Mouse (Mus musculus): ENCODE results near the gene Srsf3. TPM values are rescaled to one million over a fixed set of nuclear protein-coding genes. Genes with fewer than 3 reads are reported as not detected.

The Srsf3 gene
- polyA plus RNA-seq, 1 experiment from 2014 or later, result 1,031 TPM

- H3K4me2 ChIP-seq (ENCODE audit: low read depth, low read length), result peak within 1 kb of the TSS; percentile 77
- H3K9me3 ChIP-seq (replicated peaks; ENCODE audit: control insufficient read depth, low read length), result no peaks in the 10 kb centered on the region
- peak within 1 kb of the TSS; percentile 90 for H3K9ac ChIP-seq (replicated peaks; ENCODE audit: low read length)
- WGBS, result under 1% methylated on average over 65 of the region's 65 CpGs
- peak; percentile 88 for DNase-seq (ENCODE audit: low spot score)
- no peaks in the 10 kb centered on the region for H3K36me3 ChIP-seq (replicated peaks; ENCODE audit: control insufficient read depth, insufficient read depth, low read depth, low read length)
- H3K27ac ChIP-seq (replicated peaks; ENCODE audit: low read depth, low read length), result peak within 1 kb of the TSS; percentile 72
- peak; percentile 90 for ATAC-seq (replicated peaks; ENCODE audit: insufficient number of reproducible peaks, low FRiP score, low TSS enrichment, low read depth)
- H3K4me1 ChIP-seq (ENCODE audit: control insufficient read depth, insufficient read depth, low read length), result no peaks in the 10 kb centered on the region
- no peaks in the 10 kb centered on the region for H3K27me3 ChIP-seq (ENCODE audit: control insufficient read depth, insufficient read depth, low read length)
- H3K4me3 ChIP-seq (ENCODE audit: low read depth, low read length), result peak within 1 kb of the TSS; percentile 87
These were observed 24.6 kb upstream of the Srsf3 start, which contains the start of gene Stk38 for GRCm38 (mm10) chr17:29007641-29008325. Gene Stk38, minus strand, starts transcription at chr17:29007995.

GRCm38 (mm10) chr17:29008326-29008650, 24.1 kb upstream of the Srsf3 start:
- Histone ChIP-seq H3K4me3 (ENCODE audit: low read depth, low read length) (peak overlapping the region; percentile 87), H3K36me3 (replicated peaks; ENCODE audit: control insufficient read depth, insufficient read depth, low read depth, low read length) (no peaks in the 10 kb centered on the region), H3K4me2 (ENCODE audit: low read depth, low read length) (peak overlapping the region; percentile 44), H3K27me3 (ENCODE audit: control insufficient read depth, insufficient read depth, low read length) (no peaks in the 10 kb centered on the region), H3K27ac (replicated peaks; ENCODE audit: low read depth, low read length) (peak overlapping the region; percentile 72), H3K9me3 (replicated peaks; ENCODE audit: control insufficient read depth, low read length) (no peaks in the 10 kb centered on the region), H3K9ac (replicated peaks; ENCODE audit: low read length) (peak overlapping the region; percentile 90), H3K4me1 (ENCODE audit: control insufficient read depth, insufficient read depth, low read length) (no peaks in the 10 kb centered on the region)
- 15% methylated on average over 8 of the region's 8 CpGs for WGBS
- DNase-seq (ENCODE audit: low spot score) (peak; percentile 35), ATAC-seq (replicated peaks; ENCODE audit: insufficient number of reproducible peaks, low FRiP score, low TSS enrichment, low read depth) (no peak)

GRCm38 (mm10) chr17:29009181-29009580, 23.2 kb upstream of the Srsf3 start:
- Histone ChIP-seq H3K27me3 (ENCODE audit: control insufficient read depth, insufficient read depth, low read length) (no peaks in the 10 kb centered on the region), H3K9me3 (replicated peaks; ENCODE audit: control insufficient read depth, low read length) (no peaks in the 10 kb centered on the region), H3K4me3 (ENCODE audit: low read depth, low read length) (no peak overlapping the region), H3K27ac (replicated peaks; ENCODE audit: low read depth, low read length) (no peak overlapping the region), H3K9ac (replicated peaks; ENCODE audit: low read length) (no peak overlapping the region), H3K4me2 (ENCODE audit: low read depth, low read length) (no peak overlapping the region), H3K36me3 (replicated peaks; ENCODE audit: control insufficient read depth, insufficient read depth, low read depth, low read length) (no peaks in the 10 kb centered on the region), H3K4me1 (ENCODE audit: control insufficient read depth, insufficient read depth, low read length) (no peaks in the 10 kb centered on the region)
- ATAC-seq (replicated peaks; ENCODE audit: insufficient number of reproducible peaks, low FRiP score, low TSS enrichment, low read depth), result no peak
- no peak for DNase-seq (ENCODE audit: low spot score)
- WGBS, result 80% methylated on average over 4 of the region's 4 CpGs

GRCm38 (mm10) chr17:29014235-29014634, 18.2 kb upstream of the Srsf3 start:
- H3K27me3 ChIP-seq (ENCODE audit: control insufficient read depth, insufficient read depth, low read length), result no peaks in the 10 kb centered on the region
- ATAC-seq (replicated peaks; ENCODE audit: insufficient number of reproducible peaks, low FRiP score, low TSS enrichment, low read depth) (no peak), DNase-seq (ENCODE audit: low spot score) (no peak)
- H3K4me3 ChIP-seq (ENCODE audit: low read depth, low read length), result no peak overlapping the region
- H3K9me3 ChIP-seq (replicated peaks; ENCODE audit: control insufficient read depth, low read length), result no peaks in the 10 kb centered on the region
- no peak overlapping the region for H3K4me2 ChIP-seq (ENCODE audit: low read depth, low read length)
- no peak overlapping the region for H3K9ac ChIP-seq (replicated peaks; ENCODE audit: low read length)
- H3K36me3 ChIP-seq (replicated peaks; ENCODE audit: control insufficient read depth, insufficient read depth, low read depth, low read length), result no peaks in the 10 kb centered on the region
- no peaks in the 10 kb centered on the region for H3K4me1 ChIP-seq (ENCODE audit: control insufficient read depth, insufficient read depth, low read length)
- H3K27ac ChIP-seq (replicated peaks; ENCODE audit: low read depth, low read length), result no peak overlapping the region

- Histone ChIP-seq H3K9me3 (replicated peaks; ENCODE audit: control insufficient read depth, low read length) (no peaks in the 10 kb centered on the region), H3K4me1 (ENCODE audit: control insufficient read depth, insufficient read depth, low read length) (no peaks in the 10 kb centered on the region), H3K27me3 (ENCODE audit: control insufficient read depth, insufficient read depth, low read length) (no peaks in the 10 kb centered on the region), H3K4me3 (ENCODE audit: low read depth, low read length) (no peak overlapping the region), H3K9ac (replicated peaks; ENCODE audit: low read length) (no peak overlapping the region), H3K27ac (replicated peaks; ENCODE audit: low read depth, low read length) (no peak overlapping the region), H3K36me3 (replicated peaks; ENCODE audit: control insufficient read depth, insufficient read depth, low read depth, low read length) (no peaks in the 10 kb centered on the region), H3K4me2 (ENCODE audit: low read depth, low read length) (no peak overlapping the region)
- no peak for ATAC-seq (replicated peaks; ENCODE audit: insufficient number of reproducible peaks, low FRiP score, low TSS enrichment, low read depth)
- 26% methylated on average over 2 of the region's 2 CpGs for WGBS
- DNase-seq (ENCODE audit: low spot score), result peak; percentile 62
These were observed 16.8 kb upstream of the Srsf3 start for GRCm38 (mm10) chr17:29015638-29016037.

GRCm38 (mm10) chr17:29016705-29017104, 15.7 kb upstream of the Srsf3 start:
- H3K27me3 ChIP-seq (ENCODE audit: control insufficient read depth, insufficient read depth, low read length), result no peaks in the 10 kb centered on the region
- 80% methylated on average over 4 of the region's 4 CpGs for WGBS

GRCm38 (mm10) chr17:29018292-29018984, 14.0 kb upstream of the Srsf3 start:
- no peak for ATAC-seq (replicated peaks; ENCODE audit: insufficient number of reproducible peaks, low FRiP score, low TSS enrichment, low read depth)
- Histone ChIP-seq H3K4me3 (ENCODE audit: low read depth, low read length) (no peak overlapping the region), H3K4me2 (ENCODE audit: low read depth, low read length) (no peak overlapping the region), H3K4me1 (ENCODE audit: control insufficient read depth, insufficient read depth, low read length) (no peaks in the 10 kb centered on the region), H3K27ac (replicated peaks; ENCODE audit: low read depth, low read length) (no peak overlapping the region), H3K36me3 (replicated peaks; ENCODE audit: control insufficient read depth, insufficient read depth, low read depth, low read length) (no peaks in the 10 kb centered on the region), H3K9me3 (replicated peaks; ENCODE audit: control insufficient read depth, low read length) (no peaks in the 10 kb centered on the region), H3K27me3 (ENCODE audit: control insufficient read depth, insufficient read depth, low read length) (no peaks in the 10 kb centered on the region), H3K9ac (replicated peaks; ENCODE audit: low read length) (no peak overlapping the region)
- peak; percentile 71 for DNase-seq (ENCODE audit: low spot score)
- WGBS, result 35% methylated on average over 11 of the region's 11 CpGs

More at GRCm38 (mm10) chr17:29016705-29017104, 15.7 kb upstream of the Srsf3 start:
- DNase-seq (ENCODE audit: low spot score), result no peak
- Histone ChIP-seq H3K4me3 (ENCODE audit: low read depth, low read length) (no peak overlapping the region), H3K9ac (replicated peaks; ENCODE audit: low read length) (no peak overlapping the region), H3K27ac (replicated peaks; ENCODE audit: low read depth, low read length) (no peak overlapping the region), H3K36me3 (replicated peaks; ENCODE audit: control insufficient read depth, insufficient read depth, low read depth, low read length) (no peaks in the 10 kb centered on the region), H3K9me3 (replicated peaks; ENCODE audit: control insufficient read depth, low read length) (no peaks in the 10 kb centered on the region), H3K4me2 (ENCODE audit: low read depth, low read length) (no peak overlapping the region), H3K4me1 (ENCODE audit: control insufficient read depth, insufficient read depth, low read length) (no peaks in the 10 kb centered on the region)
- ATAC-seq (replicated peaks; ENCODE audit: insufficient number of reproducible peaks, low FRiP score, low TSS enrichment, low read depth), result no peak

- Histone ChIP-seq H3K4me2 (ENCODE audit: low read depth, low read length) (no peak overlapping the region), H3K36me3 (replicated peaks; ENCODE audit: control insufficient read depth, insufficient read depth, low read depth, low read length) (no peaks in the 10 kb centered on the region), H3K4me1 (ENCODE audit: control insufficient read depth, insufficient read depth, low read length) (no peaks in the 10 kb centered on the region), H3K9me3 (replicated peaks; ENCODE audit: control insufficient read depth, low read length) (no peaks in the 10 kb centered on the region), H3K27me3 (ENCODE audit: control insufficient read depth, insufficient read depth, low read length) (no peaks in the 10 kb centered on the region), H3K9ac (replicated peaks; ENCODE audit: low read length) (no peak overlapping the region), H3K4me3 (ENCODE audit: low read depth, low read length) (no peak overlapping the region), H3K27ac (replicated peaks; ENCODE audit: low read depth, low read length) (no peak overlapping the region)
- no peak for ATAC-seq (replicated peaks; ENCODE audit: insufficient number of reproducible peaks, low FRiP score, low TSS enrichment, low read depth)
- no peak for DNase-seq (ENCODE audit: low spot score)
- 69% methylated on average over 7 of the region's 7 CpGs for WGBS
These were observed 13.0 kb upstream of the Srsf3 start for GRCm38 (mm10) chr17:29019391-29019790.
